Mouse (Mus musculus) heart, postnatal 25 days (tissue): ENCODE results near the gene Atp6v1f. TPM values are rescaled to one million over a fixed set of nuclear protein-coding genes. Genes with fewer than 3 reads are reported as not detected.
A peak's percentile ranks its signal among the peaks of the same experiment; 100 is the strongest.

Experiments
- DNase-seq: peaks from one replicate; pipeline ENCODE4 v3.0.0; 2022; ENCODE audit warnings: low spot score
- intact Hi-C: fragments of 180-260 bp; cut with DNase I; formaldehyde crosslinking; loops from one replicate; pipeline ENCODE4 v1.15.1; 2025
- total RNA-seq, 2 experiments: library from RNA; stranded (reverse); gene quantifications; 2 replicates each; pipeline ENCODE4 v1.2.3; 2021

Gene Atp6v1f
- 100 to 1,000 TPM in 1 of 2 experiments, 10 to 100 TPM in 1; 99.3 to 109 TPM for total RNA-seq

DNA sequence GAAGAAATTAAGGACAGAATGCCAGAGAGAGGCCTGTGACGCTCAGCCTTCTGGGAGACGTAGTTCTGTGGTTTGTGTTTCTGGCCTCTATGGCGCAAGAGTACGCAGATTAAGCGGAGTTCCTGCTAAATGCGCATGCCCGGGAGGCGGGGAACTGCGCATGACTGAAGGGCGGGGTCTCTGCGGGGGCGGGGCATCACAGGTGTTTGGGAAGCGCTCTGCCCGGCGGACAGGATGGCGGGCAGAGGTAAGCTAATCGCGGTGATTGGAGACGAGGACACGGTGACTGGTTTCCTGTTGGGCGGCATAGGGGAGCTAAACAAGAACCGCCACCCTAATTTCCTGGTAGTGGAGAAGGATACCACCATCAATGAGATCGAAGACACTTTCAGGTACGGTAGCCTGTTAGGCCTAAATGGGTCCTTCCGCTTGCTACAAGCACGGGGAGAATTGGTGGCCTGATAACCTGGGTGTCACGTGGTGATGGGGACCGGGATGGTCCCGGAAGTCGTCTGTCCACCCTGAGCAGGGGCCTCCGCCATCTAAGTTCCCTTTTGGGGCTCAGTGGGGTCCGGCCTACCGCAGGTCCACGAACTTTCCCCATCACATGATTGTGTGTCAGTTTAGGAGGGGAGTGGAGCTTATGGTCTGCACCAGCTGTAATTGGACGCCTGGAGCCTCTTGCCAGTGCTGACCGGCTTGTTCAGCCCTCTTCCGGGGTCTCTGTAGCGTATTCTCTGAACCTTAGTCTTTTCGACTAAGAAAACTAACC, at the start of gene Atp6v1f:
Gene Atp6v1f (plus strand): TSS at position 136 of the 772 bp plus-strand sequence.
- intact Hi-C loops: no loop called here
- peak; percentile 81 for DNase-seq

DNA sequence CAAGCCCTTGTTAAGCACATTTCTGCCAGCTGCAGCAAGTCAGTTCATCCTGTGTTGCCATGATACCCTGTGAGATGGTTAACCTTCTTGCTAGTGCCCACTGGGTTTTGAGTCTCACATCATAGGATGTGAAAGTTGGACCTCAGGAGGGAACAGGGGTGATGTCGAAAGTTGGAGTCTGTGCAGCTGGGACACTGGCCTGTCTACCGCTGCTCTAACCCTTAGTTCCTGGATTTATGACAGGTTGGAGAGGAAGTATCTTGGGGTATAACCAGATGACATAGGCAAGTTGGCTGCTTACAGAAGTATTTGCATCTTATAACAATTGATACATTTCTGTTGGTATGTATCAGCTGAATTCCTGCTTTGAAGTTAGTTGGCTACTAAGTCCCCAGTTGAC, 46.9 kb upstream of the Atp6v1f start:
- no peak for DNase-seq
- intact Hi-C loops: no loop called here

DNA sequence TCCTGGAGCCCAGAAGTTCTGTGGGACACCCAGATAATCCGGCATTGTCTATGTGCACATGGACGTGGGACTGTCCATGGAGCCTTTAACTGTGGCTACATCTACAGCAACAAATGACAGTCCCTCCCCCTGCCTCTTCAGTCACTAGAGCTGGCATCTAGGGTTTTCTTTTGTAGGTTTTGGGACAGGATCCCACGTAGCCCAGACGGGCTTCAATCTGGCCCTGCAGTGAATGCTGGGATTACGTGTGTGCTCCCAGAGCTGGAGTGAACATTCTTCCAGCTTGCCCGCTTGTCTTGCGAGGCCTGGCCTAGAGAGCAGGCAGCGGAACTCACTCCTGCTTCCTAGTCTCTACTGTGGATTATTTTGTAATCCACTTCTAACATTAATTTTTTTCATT, 42.4 kb upstream of the Atp6v1f start:
- DNase-seq: no peak
- intact Hi-C loops: no loop called here

DNA sequence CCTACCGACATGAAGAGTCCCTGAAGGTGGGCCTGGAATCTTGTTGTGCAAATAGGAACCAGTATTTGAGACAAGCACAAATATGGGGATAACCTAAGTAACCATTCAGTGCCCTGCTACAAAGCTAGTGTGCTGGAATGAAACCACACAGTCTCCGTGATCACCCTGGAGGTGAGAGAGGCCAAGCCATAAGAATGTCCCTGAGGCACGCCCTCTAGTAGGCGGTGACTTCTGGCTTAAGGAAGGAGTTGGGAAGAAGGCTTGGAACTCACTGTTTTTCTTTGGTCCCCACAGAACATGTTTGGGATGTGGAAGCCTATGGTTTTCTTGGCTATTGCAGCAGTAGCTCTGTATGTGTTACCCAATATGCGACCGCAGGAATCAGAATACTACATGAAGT, 41.2 kb upstream of the Atp6v1f start:
- DNase-seq: no peak
- intact Hi-C loops: no loop called here

DNA sequence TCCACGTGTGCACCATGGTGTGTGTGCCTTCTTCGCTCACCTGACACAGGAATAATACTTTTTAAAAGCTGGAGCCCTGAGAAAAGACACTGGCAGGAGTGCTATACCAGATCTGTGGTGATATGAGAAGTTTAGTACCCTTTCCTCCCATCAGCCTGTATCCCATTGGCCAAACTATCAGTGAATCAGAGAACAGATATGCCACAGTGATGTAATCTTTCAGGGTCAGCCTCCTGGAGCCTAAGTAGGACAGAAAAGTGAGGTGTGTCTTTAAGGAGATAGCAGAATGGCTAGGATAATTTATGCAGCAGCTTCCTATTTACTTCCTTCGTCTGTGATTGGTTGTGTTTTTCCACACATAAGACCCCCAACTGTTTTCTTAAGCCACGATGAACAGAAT, 39.3 kb upstream of the Atp6v1f start:
- no peak for DNase-seq

DNA sequence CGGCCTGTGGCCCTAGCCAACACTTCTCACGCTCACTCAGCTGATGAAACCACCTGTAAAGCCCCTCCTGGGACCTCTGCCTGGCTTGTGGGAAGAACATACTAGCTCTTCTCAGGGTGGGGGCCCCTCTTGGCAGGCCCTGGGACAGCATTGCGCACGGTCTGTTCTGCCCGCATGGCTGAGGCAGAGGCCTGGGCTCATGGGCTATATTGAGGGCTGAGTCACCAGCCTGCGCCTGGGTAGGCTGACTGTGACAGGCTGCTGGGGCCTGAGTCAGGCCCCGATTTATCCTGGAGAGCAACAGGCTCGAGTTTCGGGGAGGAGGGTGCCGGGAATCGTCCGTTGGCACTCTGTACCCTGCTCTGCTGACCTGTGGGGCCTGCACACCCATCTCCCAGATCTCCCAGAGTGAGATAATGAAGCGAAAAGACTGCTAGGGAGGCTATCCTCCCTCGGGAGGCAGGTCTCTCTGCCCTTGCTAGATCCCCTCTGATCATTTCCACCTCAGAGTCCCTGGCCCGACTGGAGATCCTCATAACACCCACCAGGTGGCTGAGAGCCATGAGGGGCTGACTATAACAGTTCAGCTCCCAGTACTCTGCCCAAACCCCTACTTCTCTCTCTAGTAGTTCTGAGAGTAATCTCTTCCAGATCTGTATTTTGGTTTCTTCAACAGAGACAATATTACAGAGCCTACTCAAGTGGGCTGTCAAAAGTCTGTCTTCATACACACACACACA, 36.7 kb upstream of the Atp6v1f start:
- intact Hi-C loops: no loop called here
- no peak for DNase-seq

More for the DNA sequence above, 39.3 kb upstream of the Atp6v1f start:
- intact Hi-C loops: no loop called here

DNA sequence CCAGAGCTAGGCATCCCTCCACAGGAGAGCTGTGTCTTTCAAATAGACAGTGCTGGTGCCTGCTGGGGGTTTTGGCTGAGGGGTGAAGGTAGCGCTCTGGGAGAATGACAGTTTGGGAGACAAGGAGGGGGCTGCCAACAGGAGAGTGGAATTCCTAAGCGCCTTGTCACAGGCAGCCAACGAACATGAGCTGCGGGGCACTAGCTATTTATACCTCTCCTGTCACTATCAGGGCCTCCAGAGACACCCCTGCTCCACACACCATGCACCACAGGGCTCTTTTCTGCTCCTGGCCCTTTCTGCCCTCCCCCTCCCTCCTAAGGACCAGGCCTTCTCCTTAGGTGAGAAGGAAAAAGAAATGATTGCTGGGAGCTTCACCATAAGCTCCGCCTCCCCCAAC, 36.0 kb upstream of the Atp6v1f start:
- intact Hi-C loops: no loop called here
- no peak for DNase-seq

DNA sequence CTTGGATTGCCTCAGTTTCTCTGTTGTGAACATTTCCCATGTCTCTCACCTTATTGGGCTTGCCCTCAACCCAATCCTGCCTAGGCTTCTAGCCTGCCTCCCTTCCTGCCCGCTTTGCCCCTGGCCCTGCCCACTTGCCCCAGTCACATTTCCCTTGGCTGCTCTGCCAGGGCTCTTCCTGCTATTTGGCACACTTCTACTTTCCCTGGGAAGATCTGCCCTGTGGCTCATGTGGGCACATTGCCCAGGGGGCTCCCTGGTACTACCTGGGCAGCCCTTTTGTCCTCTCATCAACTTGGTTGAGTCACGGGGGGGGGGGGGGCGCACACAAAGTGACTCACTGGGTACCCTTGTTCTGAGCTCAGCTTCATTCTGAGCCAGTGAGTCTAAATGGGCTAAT, 35.4 kb upstream of the Atp6v1f start:
- intact Hi-C loops: loop anchor here (2.0 kb wide), 1 partner anchor 37 kb away; no protein-coding TSS in a partner anchor

DNA sequence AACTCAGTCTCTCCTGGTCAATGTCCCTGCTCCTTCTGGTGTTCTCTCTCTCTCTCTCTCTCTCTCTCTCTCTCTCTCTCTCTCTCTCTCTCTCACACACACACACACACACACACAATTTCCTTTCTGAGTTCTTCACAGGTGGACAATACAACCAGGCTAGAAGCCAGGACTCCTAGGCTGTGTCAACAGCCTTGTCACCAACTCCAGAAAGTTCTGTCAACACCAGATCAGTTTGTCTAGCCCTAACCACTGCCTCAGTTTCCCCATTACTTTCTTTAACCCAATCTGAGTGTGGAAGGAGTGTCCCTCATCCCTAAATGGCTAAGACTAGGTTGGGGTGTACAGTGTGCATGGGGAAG, 34.9 kb upstream of the Atp6v1f start:
- no peak for DNase-seq
- intact Hi-C loops: loop anchor here (2.0 kb wide), 1 partner anchor 38 kb away; no protein-coding TSS in a partner anchor

More for the DNA sequence above, 35.4 kb upstream of the Atp6v1f start:
- no peak for DNase-seq

DNA sequence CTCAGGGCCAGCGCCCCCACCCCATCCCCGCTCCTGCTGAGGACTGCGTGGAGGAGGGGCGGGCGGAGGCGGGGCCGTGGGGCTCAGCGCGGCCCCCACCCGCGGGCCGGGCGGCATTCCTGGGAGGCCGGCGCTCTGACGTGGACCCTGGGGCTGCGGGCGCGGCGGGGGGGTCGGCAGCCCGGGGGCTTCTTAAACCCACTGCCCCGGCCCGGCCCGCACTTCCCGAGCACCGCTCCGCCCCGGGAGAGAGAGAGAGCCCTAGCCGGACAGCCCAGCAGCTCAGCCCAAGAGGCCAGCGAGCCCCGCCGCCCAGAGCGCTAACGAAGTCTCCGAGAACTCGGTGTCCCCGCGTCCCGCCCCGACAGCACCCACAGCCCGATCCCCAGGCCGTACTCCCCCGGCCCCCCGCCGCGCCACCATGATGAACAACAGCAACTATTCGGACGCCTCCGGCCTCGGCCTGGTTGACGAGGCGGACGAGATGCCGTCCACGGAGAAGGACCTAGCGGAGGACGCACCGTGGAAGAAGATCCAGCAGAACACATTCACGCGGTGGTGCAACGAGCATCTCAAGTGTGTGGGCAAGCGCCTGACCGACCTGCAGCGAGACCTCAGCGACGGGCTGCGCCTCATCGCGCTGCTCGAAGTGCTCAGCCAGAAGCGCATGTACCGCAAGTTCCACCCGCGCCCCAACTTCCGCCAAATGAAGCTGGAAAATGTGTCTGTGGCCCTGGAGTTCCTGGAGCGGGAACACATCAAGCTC, 34.3 kb upstream of the Atp6v1f start, which contains the start of gene Flnc:
Gene Flnc (plus strand): TSS at position 219 of the 766 bp plus-strand sequence.
- intact Hi-C loops: loop anchor here (2.0 kb wide), 1 partner anchor 38 kb away; no protein-coding TSS in a partner anchor
- peak; percentile 34 for DNase-seq

DNA sequence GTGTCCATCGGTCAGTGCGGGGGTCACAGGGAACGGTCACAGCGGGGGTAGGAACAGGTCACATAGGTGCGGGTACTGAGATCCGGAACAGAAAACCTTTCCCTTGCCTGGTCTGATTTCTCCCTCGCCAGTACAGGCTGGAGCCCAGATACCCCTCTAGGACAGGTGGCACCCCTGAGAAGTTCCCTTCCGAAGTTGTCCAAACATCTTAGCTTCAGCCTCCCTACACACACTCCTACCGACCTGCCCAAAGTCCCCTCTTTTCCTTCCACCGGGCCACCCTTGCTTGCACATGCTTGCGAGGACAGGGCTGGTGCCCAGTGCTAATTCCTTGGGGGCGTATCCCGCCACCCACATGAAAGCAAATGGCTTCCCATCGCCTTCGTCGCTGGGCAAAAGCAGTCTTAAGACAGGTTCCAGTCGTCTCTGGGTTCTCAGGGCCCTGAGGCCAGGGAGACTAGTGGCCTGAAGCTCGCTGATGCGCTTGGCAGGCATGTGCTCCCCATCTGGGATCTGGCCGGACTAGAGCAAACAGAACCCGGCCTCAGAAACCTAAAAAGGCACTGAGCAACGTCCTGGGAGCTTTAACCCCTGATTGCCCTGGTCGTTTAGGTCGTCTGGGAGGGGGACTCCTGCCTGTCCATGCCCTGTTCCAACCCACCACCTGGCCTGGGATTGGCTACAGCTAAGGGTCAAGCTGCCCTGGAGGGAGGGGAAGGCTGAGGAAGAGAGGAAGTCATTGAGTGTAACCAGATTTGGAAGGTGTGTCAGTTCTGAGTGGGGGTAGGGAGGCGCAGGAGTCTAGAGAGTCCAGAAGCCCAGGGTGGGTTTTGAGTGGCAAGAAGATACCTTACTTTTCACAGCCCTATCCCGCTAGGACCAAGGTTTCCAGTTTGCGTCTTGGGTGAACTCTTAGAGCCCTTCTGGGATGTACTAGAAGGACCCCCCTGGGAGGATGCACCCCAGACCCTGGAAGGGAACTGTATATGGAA, 33.4 kb upstream of the Atp6v1f start:
- DNase-seq: peak; percentile 54
- intact Hi-C loops: loop anchor here (2.0 kb wide), 1 partner anchor 39 kb away; no protein-coding TSS in a partner anchor

DNA sequence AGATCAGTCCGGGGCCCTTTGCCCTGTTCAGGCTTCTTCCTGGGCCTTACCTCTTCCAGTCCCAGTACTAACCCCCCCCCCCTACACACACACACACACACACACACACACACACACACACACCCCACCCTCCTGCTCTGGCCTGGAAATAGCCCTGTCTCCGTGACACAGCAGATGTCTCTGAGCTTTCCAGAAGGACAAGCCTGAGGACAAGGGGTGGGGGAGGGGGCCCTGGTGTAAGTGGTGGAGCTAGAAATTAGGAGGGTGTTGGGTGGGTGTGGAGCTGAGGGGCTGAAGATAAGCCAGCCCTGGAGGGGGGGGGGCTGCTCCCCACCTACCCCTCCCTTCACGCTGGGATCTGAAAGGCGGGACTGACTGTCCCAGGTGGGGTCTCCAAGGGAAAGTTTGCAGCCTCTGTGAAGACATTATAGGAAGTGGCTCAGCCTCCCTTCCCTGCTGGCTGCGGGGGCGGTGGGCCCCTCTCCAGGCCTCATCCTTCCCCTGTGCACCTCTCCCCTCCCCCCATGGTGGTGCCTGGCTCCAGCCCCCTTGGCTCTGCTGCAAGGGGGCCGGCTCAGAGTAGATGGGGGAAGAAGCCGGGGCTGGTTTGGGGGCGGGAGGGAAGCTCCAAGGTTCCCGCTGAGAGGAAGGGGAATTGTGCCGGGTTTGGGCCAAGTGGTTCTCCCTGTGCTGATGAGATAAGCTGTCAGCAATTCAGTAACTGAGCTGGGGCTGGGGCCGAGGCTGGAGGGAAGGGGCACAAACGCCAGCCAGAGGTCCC, 32.4 kb upstream of the Atp6v1f start:
- peak; percentile 53 for DNase-seq

DNA sequence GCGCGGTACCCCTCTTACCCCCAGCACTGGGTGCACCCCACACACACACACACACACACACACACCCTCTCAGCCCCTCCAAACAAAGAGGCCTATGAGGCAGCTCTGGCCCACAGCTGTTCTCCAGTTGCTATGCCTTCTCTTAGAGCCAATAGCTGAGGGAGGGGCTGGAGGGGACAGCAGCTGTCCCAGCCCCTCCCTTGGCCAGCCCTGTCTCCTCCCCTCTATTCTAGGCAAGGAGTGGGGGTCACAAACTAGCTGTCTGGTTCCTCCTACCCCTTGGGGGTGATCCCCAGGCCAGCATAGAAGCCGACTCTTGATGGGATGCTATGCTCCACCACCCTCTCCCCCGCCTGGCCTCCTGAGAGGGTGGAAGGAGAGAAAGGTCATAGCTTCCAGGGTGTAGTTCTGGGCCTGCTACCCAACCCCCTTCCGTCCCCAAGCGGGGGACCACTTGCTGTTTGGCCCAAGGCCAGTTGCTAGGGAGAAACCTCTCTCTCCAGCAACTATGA, 31.5 kb upstream of the Atp6v1f start:
- DNase-seq: peak; percentile 46
- intact Hi-C loops: loop anchor here (5.0 kb wide), 1 partner anchor 74 kb away; no protein-coding TSS in a partner anchor

More for the DNA sequence above, 32.4 kb upstream of the Atp6v1f start:
- intact Hi-C loops: loop anchor here (5.0 kb wide), 1 partner anchor 73 kb away; no protein-coding TSS in a partner anchor

DNA sequence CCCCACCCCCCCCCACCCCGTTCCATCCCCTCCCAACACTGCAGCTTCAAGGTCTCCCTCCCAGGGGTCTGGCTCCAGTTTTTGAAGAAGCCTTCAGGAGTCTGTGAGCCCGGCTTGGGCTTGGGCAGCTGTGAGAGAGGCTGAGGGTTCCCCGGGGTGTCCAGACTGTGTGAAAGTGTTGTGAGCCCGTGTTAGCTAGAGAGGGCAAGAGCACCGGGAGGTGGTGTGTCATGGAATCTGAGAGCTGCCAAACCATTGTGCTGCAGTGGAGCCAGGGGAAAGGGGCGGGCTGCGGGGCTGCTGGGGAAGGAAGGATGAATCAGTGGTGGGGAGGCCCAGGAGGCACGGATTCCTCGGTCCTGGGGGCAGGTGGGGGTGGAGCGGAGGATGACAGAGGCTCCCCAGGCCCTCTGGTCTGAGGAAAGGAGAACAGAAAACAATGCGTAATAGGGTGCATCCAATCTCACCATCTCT, 31.0 kb upstream of the Atp6v1f start:
- intact Hi-C loops: loop anchor here (5.0 kb wide), 1 partner anchor 74 kb away; no protein-coding TSS in a partner anchor
- peak; percentile 74 for DNase-seq

DNA sequence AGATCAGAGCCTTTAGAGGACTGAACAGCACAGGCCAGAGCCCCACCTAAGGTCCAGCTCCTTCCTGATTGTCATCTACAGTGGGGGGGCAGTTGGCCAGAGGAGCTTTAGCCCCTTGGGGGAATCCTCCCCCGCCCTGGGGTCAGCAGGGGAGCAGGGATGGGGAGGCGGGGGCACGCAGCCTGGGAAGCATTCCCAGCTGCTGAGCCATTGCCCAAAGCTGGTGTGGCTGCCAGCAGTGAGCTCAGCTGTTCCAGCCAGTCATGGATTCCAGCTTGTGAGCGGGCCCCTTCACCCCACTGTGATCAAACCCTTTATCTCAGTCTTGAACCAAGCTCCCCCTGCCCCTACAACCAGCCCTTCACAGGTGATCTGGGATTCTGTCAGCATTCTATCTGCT, 28.3 kb upstream of the Atp6v1f start:
- DNase-seq: peak; percentile 39
- intact Hi-C loops: loop anchor here (5.0 kb wide), 1 partner anchor 77 kb away; no protein-coding TSS in a partner anchor

DNA sequence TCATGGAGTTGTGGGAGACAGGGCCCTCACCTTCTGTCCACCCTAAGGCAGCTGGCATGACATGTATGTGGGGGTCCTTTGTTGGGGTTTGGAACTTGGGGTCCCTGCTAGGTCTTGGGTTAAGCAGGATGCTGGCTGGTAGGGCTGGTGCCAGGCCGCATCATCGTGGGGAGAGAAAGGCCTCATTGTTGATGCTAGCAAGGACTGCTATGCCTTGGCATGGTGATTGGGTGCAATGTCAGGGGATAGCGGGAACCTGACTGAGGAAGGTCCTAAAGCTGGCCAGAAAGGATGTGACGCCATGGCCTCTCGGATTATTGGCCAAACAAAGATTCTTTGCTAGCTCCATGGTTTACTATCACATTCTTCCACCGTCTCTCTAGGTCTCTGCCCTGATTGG, 27.7 kb upstream of the Atp6v1f start:
- intact Hi-C loops: loop anchor here (5.0 kb wide), 1 partner anchor 77 kb away; no protein-coding TSS in a partner anchor

DNA sequence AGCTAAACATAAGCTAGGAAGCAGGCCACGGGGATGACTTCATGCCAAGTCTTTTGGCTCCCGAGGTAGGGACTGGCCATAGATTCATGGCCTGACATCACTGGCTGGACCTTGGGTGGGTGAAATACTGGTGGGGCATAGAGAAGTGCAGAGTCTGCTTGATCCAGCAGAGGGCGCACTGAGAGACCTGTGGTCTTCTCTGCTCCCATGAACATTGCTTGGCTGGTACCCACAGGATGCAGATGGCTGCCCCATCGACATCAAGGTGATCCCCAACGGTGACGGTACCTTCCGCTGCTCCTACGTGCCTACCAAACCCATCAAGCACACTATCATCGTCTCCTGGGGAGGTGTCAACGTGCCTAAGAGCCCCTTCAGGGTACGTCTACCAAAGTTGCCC, 22.7 kb upstream of the Atp6v1f start:
- intact Hi-C loops: no loop called here
- DNase-seq: no peak

More for the DNA sequence above, 27.7 kb upstream of the Atp6v1f start:
- no peak for DNase-seq

DNA sequence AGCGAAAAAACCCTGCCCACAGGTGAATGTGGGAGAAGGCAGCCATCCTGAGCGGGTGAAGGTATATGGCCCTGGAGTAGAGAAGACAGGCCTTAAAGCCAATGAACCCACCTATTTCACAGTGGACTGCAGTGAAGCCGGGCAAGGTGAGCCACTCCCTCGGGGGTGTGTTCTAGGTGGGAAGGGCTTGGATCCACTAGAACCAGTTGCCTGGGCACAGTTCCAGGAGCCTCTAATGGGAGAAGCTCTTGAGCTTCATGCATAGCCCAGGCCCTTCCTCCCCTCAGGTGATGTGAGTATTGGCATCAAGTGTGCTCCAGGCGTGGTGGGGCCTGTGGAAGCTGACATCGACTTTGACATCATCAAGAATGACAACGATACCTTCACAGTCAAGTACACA, 22.2 kb upstream of the Atp6v1f start:
- intact Hi-C loops: no loop called here
- no peak for DNase-seq
